7 mouse cellular contexts compared by ENCODE assay signal in genomic region chr8:106338741-106339209, GRCm38 (mm10). TPM values are rescaled to one million over a fixed set of nuclear protein-coding genes. Genes with fewer than 3 reads are reported as not detected.
A peak's percentile ranks its signal among the peaks of the same experiment; 100 is the strongest.
DNase-seq lines count a peak whose midpoint lies in the region; ATAC-seq and TF ChIP-seq lines count a peak whose summit lies in the region.

No protein-coding gene starts in this region.

- peak overlapping the region; percentile 51 for H3K9ac ChIP-seq in CH12.LX (ENCODE audit: insufficient read depth, low read depth)
- H3K9ac ChIP-seq in liver, embryonic 12.5 days, result no peak overlapping the region
- 0 out of 2 replicates have a peak overlapping the region, but pooled peaks have one; percentile 33 for H3K9ac ChIP-seq in neural tube, embryonic 12.5 days

- TF ChIP-seq RAD21 in CH12.LX (IDR thresholded peaks at IDR 0.05; ENCODE audit: low read depth, low read length), result no peak

- peak overlapping the region; percentile 5 to 55 (median 55) for H3K4me3 ChIP-seq in CH12.LX (replicated peaks in 1 of 3; ENCODE audit: low read depth in 2 of 3, low read length in 2 of 3, poor library complexity in 1 of 3)
- peak overlapping the region; percentile 68 for H3K4me3 ChIP-seq in heart, embryonic 10.5 days
- H3K4me3 ChIP-seq in liver, embryonic 12.5 days, result peak overlapping the region; percentile 47; the same call in 1 of the 2 replicates
- peak overlapping the region; percentile 20; the same call in 1 of the 2 replicates for H3K4me3 ChIP-seq in neural tube, embryonic 12.5 days

- H3K27me3 ChIP-seq in CH12.LX (replicated peaks), result peaks cover 30% of the 10 kb centered on the region
- peaks cover 31% of the 10 kb centered on the region for H3K27me3 ChIP-seq in heart, embryonic 10.5 days (ENCODE audit: insufficient read depth, poor library complexity, severe bottlenecking)
- H3K27me3 ChIP-seq in liver, embryonic 12.5 days (replicated peaks), result peaks cover 38% of the 10 kb centered on the region
- no peaks in the 10 kb centered on the region for H3K27me3 ChIP-seq in neural tube, embryonic 12.5 days (replicated peaks)

- in situ Hi-C loops in CH12.LX (cut with MboI; ENCODE audit: low pct_ligation_motif_present, low pct_unique_long_range_greater_than_20kb, low sequenced_read_pairs), result no loop called here

- no peak for TF ChIP-seq CTCF in CH12.LX (conservative IDR thresholded peaks at IDR 0.05 in 1 of 2, IDR thresholded peaks at IDR 0.05 in 1 of 2; ENCODE audit: low read depth in 2 of 2, low read length in 2 of 2)

- WGBS in heart, embryonic 10.5 days, result 37% methylated on average over 8 of the region's 8 CpGs
- 30% methylated on average over 8 of the region's 8 CpGs for WGBS in liver, embryonic 12.5 days (ENCODE audit: insufficient replicate concordance)
- 44% methylated on average over 8 of the region's 8 CpGs for WGBS in neural tube, embryonic 12.5 days

- peak overlapping the region; percentile 52 for H3K4me2 ChIP-seq in CH12.LX (ENCODE audit: insufficient read depth, low read depth, poor library complexity, severe bottlenecking)
- H3K4me2 ChIP-seq in liver, embryonic 12.5 days, result peak overlapping the region; percentile 61
- peak overlapping the region; percentile 75 for H3K4me2 ChIP-seq in neural tube, embryonic 12.5 days (replicated peaks)

- no peak; the same call in 1 of the 2 replicates for TF ChIP-seq POLR2A in CH12.LX (IDR thresholded peaks at IDR 0.05; ENCODE audit: low read depth, low read length)

- ATAC-seq in liver, embryonic 12.5 days, result no peak
- no peak for ATAC-seq in neural tube, embryonic 12.5 days (ENCODE audit: low FRiP score, low read depth)
- no peak for ATAC-seq in erythroid progenitor cell, adult 5-6 weeks (replicated peaks; ENCODE audit: low FRiP score, poor library complexity, severe bottlenecking)
- ATAC-seq in activated CD4-positive, CD25-positive, alpha-beta regulatory T cell, adult 4 months, result no peak

- H3K36me3 ChIP-seq in CH12.LX (replicated peaks in 1 of 2; ENCODE audit: control insufficient read depth in 1 of 2, insufficient read depth in 1 of 2, low read length in 1 of 2), result no peaks in the 10 kb centered on the region
- no peaks in the 10 kb centered on the region for H3K36me3 ChIP-seq in heart, embryonic 10.5 days
- no peaks in the 10 kb centered on the region for H3K36me3 ChIP-seq in liver, embryonic 12.5 days
- no peaks in the 10 kb centered on the region for H3K36me3 ChIP-seq in neural tube, embryonic 12.5 days

- H3K4me1 ChIP-seq in CH12.LX (ENCODE audit: control insufficient read depth in 1 of 2, insufficient read depth in 2 of 2), result peaks cover 4 to 29% of the 10 kb centered on the region in 2 experiments; a peak in 3 of 4 replicates
- H3K4me1 ChIP-seq in heart, embryonic 10.5 days, result peaks cover 34% of the 10 kb centered on the region
- peaks cover 25% of the 10 kb centered on the region for H3K4me1 ChIP-seq in liver, embryonic 12.5 days
- H3K4me1 ChIP-seq in neural tube, embryonic 12.5 days, result peaks cover 22% of the 10 kb centered on the region

- DNase-seq in CH12.LX (ENCODE audit: extremely low read depth) (peak; percentile 90), NIH3T3 (ENCODE audit: low read depth) (peak; percentile 58)
- no peak for DNase-seq in heart, embryonic 10.5 days (ENCODE audit: low spot score)

- dilution Hi-C loops in CH12.LX (cut with MboI; ENCODE audit: extremely low pct_ligation_motif_present, extremely low pct_unique_long_range_greater_than_20kb, low sequenced_read_pairs), result no loop called here

- H3K9me3 ChIP-seq in CH12.LX (replicated peaks; ENCODE audit: low read length), result no peaks in the 10 kb centered on the region
- H3K9me3 ChIP-seq in heart, embryonic 10.5 days, result no peaks in the 10 kb centered on the region
- no peaks in the 10 kb centered on the region for H3K9me3 ChIP-seq in liver, embryonic 12.5 days (replicated peaks)
- no peaks in the 10 kb centered on the region for H3K9me3 ChIP-seq in neural tube, embryonic 12.5 days

- H3K79me2 ChIP-seq in CH12.LX (replicated peaks; ENCODE audit: control insufficient read depth, extremely low read depth, insufficient read depth, poor library complexity, severe bottlenecking), result no peaks in the 10 kb centered on the region

- H3K27ac ChIP-seq in CH12.LX (ENCODE audit: insufficient read depth, low read depth), result peak overlapping the region; percentile 53; the same call in 1 of the 2 replicates
- no peak overlapping the region for H3K27ac ChIP-seq in heart, embryonic 10.5 days
- no peak overlapping the region for H3K27ac ChIP-seq in liver, embryonic 12.5 days
- H3K27ac ChIP-seq in neural tube, embryonic 12.5 days, result no peak overlapping the region

- peak; percentile 69 for TF ChIP-seq EP300 in CH12.LX (IDR thresholded peaks at IDR 0.05; ENCODE audit: low read length)

TF ChIP-seq in CH12.LX, 34 proteins besides CTCF, POLR2A, EP300 and RAD21:
- TF ChIP-seq MEF2A (IDR thresholded peaks at IDR 0.05; ENCODE audit: borderline replicate concordance, low read depth, low read length), result no peak
- TF ChIP-seq MAFK (IDR thresholded peaks at IDR 0.05; ENCODE audit: insufficient replicate concordance, low read length), result no peak
- TF ChIP-seq BHLHE40 (IDR thresholded peaks at IDR 0.05; ENCODE audit: low read depth, low read length), result no peak
- peak; percentile 53 for TF ChIP-seq JUND (conservative IDR thresholded peaks at IDR 0.05; ENCODE audit: low read depth, low read length)
- peak; percentile 26; the same call in 1 of the 2 replicates for TF ChIP-seq MAX (IDR thresholded peaks at IDR 0.05; ENCODE audit: low read length)
- no peak for TF ChIP-seq USF2 (conservative IDR thresholded peaks at IDR 0.05; ENCODE audit: low read depth, low read length)
- TF ChIP-seq NELFE (IDR thresholded peaks at IDR 0.05; ENCODE audit: low read depth, low read length), result peak; percentile 37; the same call in 1 of the 2 replicates
- no peak for TF ChIP-seq RCOR1 (conservative IDR thresholded peaks at IDR 0.05; ENCODE audit: low read depth, low read length)
- no peak for TF ChIP-seq TCF12 (IDR thresholded peaks at IDR 0.05; ENCODE audit: low read depth, low read length)
- TF ChIP-seq ZMIZ1 (IDR thresholded peaks at IDR 0.05; ENCODE audit: low read depth, low read length), result no peak
- TF ChIP-seq ZNF384 (IDR thresholded peaks at IDR 0.05; ENCODE audit: low read depth, low read length), result no peak
- 0 out of 2 replicates have a peak, but pooled peaks have one; percentile 8 for TF ChIP-seq NRF1 (IDR thresholded peaks at IDR 0.05; ENCODE audit: low read depth, low read length)
- no peak for TF ChIP-seq KAT2A (IDR thresholded peaks at IDR 0.05; ENCODE audit: insufficient replicate concordance, low read length)
- TF ChIP-seq USF1 (IDR thresholded peaks at IDR 0.05; ENCODE audit: low read depth, low read length), result no peak
- TF ChIP-seq CHD1 (IDR thresholded peaks at IDR 0.05; ENCODE audit: low read depth, low read length), result peak; percentile 49; the same call in 1 of the 2 replicates
- peak; percentile 26; the same call in 1 of the 2 replicates for TF ChIP-seq CHD2 (IDR thresholded peaks at IDR 0.05; ENCODE audit: low read length)
- TF ChIP-seq ETS1 (conservative IDR thresholded peaks at IDR 0.05; ENCODE audit: low read depth, low read length), result peak; percentile 19; the same call in 1 of the 2 replicates
- TF ChIP-seq IRF4 (IDR thresholded peaks at IDR 0.05; ENCODE audit: low read depth, low read length), result peak; percentile 58; the same call in 1 of the 2 replicates
- TF ChIP-seq TBP (conservative IDR thresholded peaks at IDR 0.05; ENCODE audit: low read depth, low read length), result peak; percentile 80; the same call in 1 of the 2 replicates
- TF ChIP-seq E2F4 (IDR thresholded peaks at IDR 0.05; ENCODE audit: insufficient replicate concordance, low read depth, low read length), result no peak
- TF ChIP-seq SMC3 (IDR thresholded peaks at IDR 0.05; ENCODE audit: low read depth, low read length), result no peak
- peak; percentile 71 for TF ChIP-seq ELF1 (IDR thresholded peaks at IDR 0.05; ENCODE audit: low read depth, low read length)
- peak; percentile 52; the same call in 1 of the 2 replicates for TF ChIP-seq SIN3A (IDR thresholded peaks at IDR 0.05; ENCODE audit: low read length)
- 0 out of 2 replicates have a peak, but pooled peaks have one; percentile 40 for TF ChIP-seq POLR2AphosphoS2 (IDR thresholded peaks at IDR 0.05; ENCODE audit: low read depth, low read length)
- no peak for TF ChIP-seq HCFC1 (IDR thresholded peaks at IDR 0.05; ENCODE audit: low read depth, low read length)
- TF ChIP-seq MXI1 (IDR thresholded peaks at IDR 0.05; ENCODE audit: low read depth, low read length), result 0 out of 2 replicates have a peak, but pooled peaks have one; percentile 4
- 0 out of 2 replicates have a peak, but pooled peaks have one; percentile 53 for TF ChIP-seq MYC (IDR thresholded peaks at IDR 0.05; ENCODE audit: low read depth, low read length)
- TF ChIP-seq MAZ (IDR thresholded peaks at IDR 0.05; ENCODE audit: low read depth, low read length), result no peak; the same call in 1 of the 2 replicates
- TF ChIP-seq ZKSCAN1 (IDR thresholded peaks at IDR 0.05; ENCODE audit: borderline replicate concordance, low read depth, low read length), result no peak

RNA-seq across cellular contexts. Expression of gene Smpd3, which starts 1.0 kb away (rescaled TPM):
- total RNA-seq in CH12.LX (2012; rRNA removed) (0.21 and 0.25 TPM in 2 replicates), CH12.LX (2014; rRNA removed) (0.16 and 0.23 TPM in 2 replicates)
- 0.16 and 0.19 TPM in 2 replicates for polyA plus RNA-seq in CH12.LX (2012; ENCODE audit: insufficient read length, low read depth)
- 3.8 and 4.4 TPM in 2 replicates for polyA plus RNA-seq in heart, embryonic 10.5 days (2016; fragmentation: Nextera tagmentation; extraction: Ambion mirVana)
- polyA plus RNA-seq in liver, embryonic 12.5 days (2016; fragmentation: Nextera tagmentation; extraction: Ambion mirVana), result 0.61 and 0.92 TPM in 2 replicates
- polyA plus RNA-seq in neural tube, embryonic 12.5 days (2016; fragmentation: Nextera tagmentation; extraction: Ambion mirVana), result 31.8 and 34.2 TPM in 2 replicates
- not detected in 2 replicates for total RNA-seq in erythroid progenitor cell, adult 5-6 weeks (2015; ENCODE audit: low replicate concordance)
- not detected in 2 replicates for total RNA-seq in erythroid progenitor cell, adult 5-6 weeks (2017; ENCODE audit: low replicate concordance)
- not detected for polyA plus RNA-seq in activated CD4-positive, CD25-positive, alpha-beta regulatory T cell, adult 4 months (2017; shearing (Covaris generic))
